Mouse (Mus musculus) liver, embryonic 13.5 days (tissue): Measurements from ENCODE around the gene Lman1l. TPM values are rescaled to one million over a fixed set of nuclear protein-coding genes. Genes with fewer than 3 reads are reported as not detected.
A peak's percentile ranks its signal among the peaks of the same experiment; 100 is the strongest.

Experiments
- ATAC-seq: fragments of 200-750 bp; cut with Nextera tagmentation; 2 replicates; pipeline ENCODE4 v1.8.0; 2017; ENCODE audit warnings: low read depth, mild to moderate bottlenecking, moderate number of reproducible peaks, moderate library complexity
- DNase-seq: peaks from one replicate; pipeline ENCODE4 v3.0.0; 2022
- H3K27ac ChIP-seq: fragments of 300-500 bp; sonication (generic); 2 replicates; pipeline ENCODE4 v1.5.1; 2015; ENCODE audit warnings: moderate library complexity, mild to moderate bottlenecking, inconsistent platforms
- H3K27me3 ChIP-seq: fragments of 300-500 bp; sonication (generic); 2 replicates; pipeline ENCODE4 v1.6.1; 2015; ENCODE audit warnings: mild to moderate bottlenecking, inconsistent platforms
- H3K36me3 ChIP-seq: fragments of 300-500 bp; sonication (generic); 2 replicates; pipeline ENCODE4 v1.6.1; 2015; ENCODE audit warnings: mild to moderate bottlenecking, inconsistent platforms
- H3K4me1 ChIP-seq: fragments of 300-500 bp; sonication (generic); replicated peaks from 2 replicates; pipeline ENCODE4 v1.6.1; 2015; ENCODE audit warnings: inconsistent platforms
- H3K4me2 ChIP-seq: fragments of 300-500 bp; sonication (generic); 2 replicates; pipeline ENCODE4 v1.6.1; 2015; ENCODE audit warnings: inconsistent platforms, mild to moderate bottlenecking, moderate library complexity
- H3K4me3 ChIP-seq: fragments of 300-500 bp; sonication (generic); replicated peaks from 2 replicates; pipeline ENCODE4 v1.5.1; 2015; ENCODE audit warnings: mild to moderate bottlenecking, inconsistent platforms
- H3K9ac ChIP-seq: fragments of 300-500 bp; sonication (generic); 2 replicates; pipeline ENCODE4 v1.6.1; 2015; ENCODE audit warnings: mild to moderate bottlenecking, inconsistent platforms
- H3K9me3 ChIP-seq: fragments of 300-500 bp; sonication (generic); replicated peaks from 2 replicates; pipeline ENCODE4 v1.6.1; 2016; ENCODE audit warnings: inconsistent platforms
- WGBS: fragments of 180-500 bp; shearing (Covaris S2); methylation state at CpG from one replicate; pipeline ENCODE4 v1.1.7; 2015; ENCODE audit not compliant: insufficient replicate concordance; 5-methylcytosine and 5-hydroxymethylcytosine counted together
- polyA plus RNA-seq: library from polyadenylated mRNA; unstranded; fragments of >200 nt; fragmentation: Nextera tagmentation; extraction: Ambion mirVana; gene quantifications from 2 replicates; pipeline ENCODE4 v1.2.1, GENCODE M21; 2015

Lman1l gene
- polyA plus RNA-seq, result 0.06 TPM in 1 of 2 replicates, not detected in the other

DNA sequence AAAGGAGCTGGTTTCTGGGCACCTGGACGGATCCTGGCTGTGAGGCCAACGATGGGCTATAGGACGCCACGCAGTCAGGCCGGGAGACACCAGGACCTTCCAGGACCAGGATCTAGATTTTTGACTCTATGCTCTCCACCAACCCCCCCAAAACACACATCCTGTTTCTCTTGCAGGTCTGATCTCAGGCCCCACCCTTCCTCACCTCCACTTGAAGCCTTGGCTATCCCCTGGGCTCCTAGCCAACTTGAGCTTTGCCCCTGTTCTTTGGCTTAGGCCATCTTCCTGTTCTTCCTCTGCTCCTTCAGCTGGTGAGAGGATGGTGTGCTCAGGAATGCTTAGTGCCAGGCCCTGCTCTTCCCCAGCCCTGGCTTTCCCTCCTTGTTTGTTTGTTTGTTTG is at the start of gene Lman1l:
Lman1l (minus strand) TSS at position 101 of the 400 bp plus-strand sequence.
- no peak within 1 kb of the TSS for H3K4me2 ChIP-seq
- H3K9me3 ChIP-seq, result no peaks in the 10 kb centered on the region
- 92% methylated on average over 5 of the region's 5 CpGs for WGBS
- no peak for DNase-seq
- ATAC-seq, result no peak
- H3K27me3 ChIP-seq, result no peaks in the 10 kb centered on the region
- peaks cover 9% of the 10 kb centered on the region for H3K36me3 ChIP-seq
- no peak within 1 kb of the TSS for H3K9ac ChIP-seq
- H3K4me1 ChIP-seq, result peaks cover 21% of the 10 kb centered on the region
- H3K4me3 ChIP-seq, result no peak within 1 kb of the TSS
- H3K27ac ChIP-seq, result no peak within 1 kb of the TSS

DNA sequence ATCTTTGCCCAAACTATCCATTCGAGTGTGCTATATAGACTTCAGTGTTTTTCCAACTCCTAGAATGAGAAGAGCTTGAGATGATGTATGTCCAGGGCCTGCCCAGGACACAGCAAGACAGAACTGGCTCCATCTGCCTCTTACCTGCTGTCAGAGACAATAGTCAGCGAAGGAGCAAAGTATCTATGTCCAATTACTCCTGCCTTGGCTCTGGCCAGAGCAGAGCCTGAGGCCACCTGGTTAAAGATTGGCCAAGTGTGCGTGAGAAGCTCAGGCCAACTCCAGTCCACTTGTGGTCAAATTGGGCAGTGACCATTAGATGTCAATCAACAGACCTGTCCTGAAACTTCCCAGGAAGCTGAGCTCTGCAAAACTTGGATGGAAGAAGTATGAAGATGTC is 49.0 kb upstream of the Lman1l start:
- H3K4me2 ChIP-seq, result no peak overlapping the region
- no peaks in the 10 kb centered on the region for H3K36me3 ChIP-seq
- DNase-seq, result no peak
- H3K9ac ChIP-seq, result no peak overlapping the region
- peak; percentile 34; the same call in 1 of the 2 replicates for ATAC-seq
- no peaks in the 10 kb centered on the region for H3K27me3 ChIP-seq
- H3K4me1 ChIP-seq, result peaks cover 15% of the 10 kb centered on the region
- 52% methylated on average over 3 of the region's 3 CpGs for WGBS
- H3K27ac ChIP-seq, result no peak overlapping the region
- no peak overlapping the region for H3K4me3 ChIP-seq
- no peaks in the 10 kb centered on the region for H3K9me3 ChIP-seq

DNA sequence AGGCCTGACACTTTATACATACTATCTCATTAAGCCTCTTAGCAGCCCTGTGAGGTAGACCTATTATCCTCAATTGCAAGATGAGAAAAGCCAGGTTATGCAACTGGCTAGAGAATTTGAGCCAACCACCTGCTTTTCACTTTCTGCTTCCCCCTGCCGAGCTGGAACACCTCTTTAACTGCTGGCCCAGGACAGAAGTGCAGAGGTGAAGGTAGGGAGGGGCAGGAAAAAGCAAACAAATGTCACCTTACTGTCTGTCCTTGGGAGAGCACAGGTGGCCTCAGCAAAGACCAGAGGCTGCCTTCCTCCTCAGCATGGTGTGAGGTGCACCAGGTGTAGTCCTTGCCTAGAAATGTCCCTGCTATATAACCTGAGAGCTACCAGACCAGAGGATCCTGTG is 47.7 kb upstream of the Lman1l start:
- Histone ChIP-seq H3K4me2 (no peak overlapping the region), H3K4me3 (no peak overlapping the region), H3K9me3 (no peaks in the 10 kb centered on the region), H3K27ac (no peak overlapping the region), H3K4me1 (peaks cover 15% of the 10 kb centered on the region), H3K36me3 (no peaks in the 10 kb centered on the region), H3K9ac (no peak overlapping the region), H3K27me3 (no peaks in the 10 kb centered on the region)
- 33% methylated on average over 1 of the region's 1 CpGs for WGBS
- DNase-seq (no peak), ATAC-seq (no peak)

DNA sequence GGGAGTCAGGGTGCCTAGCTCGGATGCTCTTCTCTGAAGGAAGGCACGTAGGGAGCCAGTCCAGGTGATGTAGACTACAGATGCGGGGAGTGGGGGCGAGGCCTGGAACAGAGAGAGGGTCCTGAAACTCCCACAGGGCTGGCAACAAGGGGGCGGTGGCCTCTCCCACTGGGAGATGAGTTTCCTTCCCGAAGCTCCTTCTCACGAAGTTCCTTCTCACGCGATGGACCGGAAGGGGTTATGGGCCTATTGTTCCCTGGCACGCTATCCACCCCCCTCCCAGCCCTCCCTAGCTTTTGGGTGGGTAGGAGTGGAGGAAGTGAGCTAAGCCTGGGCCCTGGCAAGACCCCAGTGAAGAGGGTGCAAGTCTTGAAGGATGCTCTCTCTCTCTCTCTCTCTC is 47.2 kb upstream of the Lman1l start:
- no peak overlapping the region for H3K4me2 ChIP-seq
- H3K27ac ChIP-seq, result no peak overlapping the region
- H3K4me3 ChIP-seq, result no peak overlapping the region
- DNase-seq, result no peak
- no peaks in the 10 kb centered on the region for H3K9me3 ChIP-seq
- no peaks in the 10 kb centered on the region for H3K27me3 ChIP-seq
- ATAC-seq, result no peak
- peaks cover 15% of the 10 kb centered on the region for H3K4me1 ChIP-seq
- H3K9ac ChIP-seq, result no peak overlapping the region
- WGBS, result 51% methylated on average over 11 of the region's 11 CpGs
- no peaks in the 10 kb centered on the region for H3K36me3 ChIP-seq

DNA sequence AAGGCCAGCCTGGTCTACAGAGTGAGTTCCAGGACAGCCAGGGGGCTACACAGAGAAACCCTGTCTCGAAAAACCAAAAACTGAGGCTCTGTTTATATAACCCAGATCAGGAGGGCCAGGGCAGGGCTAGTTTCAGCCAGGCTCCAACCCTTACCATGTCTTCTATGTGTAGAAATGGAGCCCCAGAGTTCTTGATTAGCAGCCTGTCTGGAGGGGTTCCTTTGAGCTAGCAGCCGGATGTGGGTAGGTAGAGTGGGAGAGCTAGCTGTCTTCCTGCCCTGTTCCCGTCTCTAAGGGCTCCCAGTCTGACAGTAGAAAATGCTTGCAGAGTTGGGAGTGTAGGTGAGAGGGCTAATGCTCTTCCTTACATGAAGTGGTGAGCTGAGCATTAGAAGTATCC is 46.6 kb upstream of the Lman1l start:
- DNase-seq (no peak), ATAC-seq (no peak)
- H3K4me2 ChIP-seq, result no peak overlapping the region
- WGBS, result 41% methylated on average over 3 of the region's 3 CpGs
- no peak overlapping the region for H3K9ac ChIP-seq
- H3K9me3 ChIP-seq, result no peaks in the 10 kb centered on the region
- no peak overlapping the region for H3K4me3 ChIP-seq
- no peak overlapping the region for H3K27ac ChIP-seq
- H3K4me1 ChIP-seq, result peaks cover 15% of the 10 kb centered on the region
- no peaks in the 10 kb centered on the region for H3K27me3 ChIP-seq
- no peaks in the 10 kb centered on the region for H3K36me3 ChIP-seq

DNA sequence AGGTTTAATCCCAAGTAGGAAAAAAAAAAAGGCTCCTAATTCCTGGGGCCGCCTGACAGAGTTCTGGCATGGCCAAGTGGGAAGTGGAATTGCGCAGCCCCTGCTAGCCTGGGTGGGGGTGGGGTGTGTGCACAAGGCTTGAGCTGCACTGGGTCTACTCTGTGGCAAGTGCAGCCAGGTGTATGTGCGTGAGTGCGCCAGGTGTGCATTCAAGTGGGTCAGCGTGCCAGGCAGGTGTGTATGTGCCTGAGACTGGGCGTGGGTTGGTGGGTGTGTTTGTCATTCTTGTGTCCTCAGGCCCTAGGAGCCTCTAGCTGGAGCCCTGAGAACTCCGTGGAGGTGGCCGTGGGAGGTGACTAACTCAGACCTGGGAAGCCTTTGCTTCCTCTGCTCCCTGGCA is 46.0 kb upstream of the Lman1l start:
- Histone ChIP-seq H3K27me3 (no peaks in the 10 kb centered on the region), H3K27ac (no peak overlapping the region), H3K4me3 (no peak overlapping the region), H3K4me1 (peaks cover 16% of the 10 kb centered on the region), H3K4me2 (no peak overlapping the region), H3K9ac (no peak overlapping the region), H3K36me3 (no peaks in the 10 kb centered on the region), H3K9me3 (no peaks in the 10 kb centered on the region)
- no peak for ATAC-seq
- no peak for DNase-seq
- 76% methylated on average over 8 of the region's 8 CpGs for WGBS

DNA sequence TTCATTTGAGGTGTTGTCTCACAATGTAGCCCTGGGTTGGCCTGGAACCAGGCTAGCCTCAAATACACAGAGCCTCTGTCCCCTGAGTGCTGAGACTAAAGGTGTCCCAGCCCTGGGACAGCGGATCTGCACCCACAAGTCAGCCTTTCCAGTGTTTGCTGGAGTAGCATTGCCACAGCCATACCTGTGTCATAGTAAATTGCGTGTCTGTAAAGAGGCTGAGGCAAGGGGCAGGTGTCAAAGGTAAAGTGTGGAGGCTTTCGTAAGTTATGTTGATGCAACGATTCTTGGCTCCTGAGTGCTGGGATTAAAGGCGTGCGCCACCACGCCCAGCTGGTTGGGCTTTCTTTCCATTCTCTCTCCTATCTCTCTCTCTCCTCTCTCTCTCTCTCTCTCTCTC is 44.0 kb upstream of the Lman1l start:
- H3K27ac ChIP-seq, result no peak overlapping the region
- H3K4me3 ChIP-seq, result no peak overlapping the region
- ATAC-seq (no peak), DNase-seq (no peak)
- H3K27me3 ChIP-seq, result no peaks in the 10 kb centered on the region
- H3K9ac ChIP-seq, result no peak overlapping the region
- H3K9me3 ChIP-seq, result no peaks in the 10 kb centered on the region
- no peaks in the 10 kb centered on the region for H3K36me3 ChIP-seq
- no peak overlapping the region for H3K4me2 ChIP-seq
- peaks cover 33% of the 10 kb centered on the region for H3K4me1 ChIP-seq
- 68% methylated on average over 7 of the region's 7 CpGs for WGBS

DNA sequence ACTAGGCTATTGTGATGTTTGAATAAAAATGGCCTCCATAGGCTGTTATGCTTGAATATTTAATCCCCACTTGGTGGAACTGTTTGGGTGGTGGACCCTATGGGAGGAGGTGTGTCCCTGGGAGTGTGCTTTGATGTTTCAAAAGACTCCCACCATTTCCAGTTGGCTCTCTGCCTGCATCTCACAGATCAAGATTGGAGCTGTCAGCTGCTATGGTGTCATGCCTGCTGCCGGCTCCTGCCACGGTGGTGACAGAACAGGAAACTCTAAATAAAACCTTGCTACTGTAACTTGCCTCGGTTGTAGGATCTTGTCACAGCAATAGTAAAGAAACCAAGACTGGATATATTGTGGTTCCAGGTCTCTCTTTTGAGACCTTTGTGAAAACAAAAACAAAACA is 41.0 kb upstream of the Lman1l start:
- DNase-seq (no peak), ATAC-seq (no peak)
- 32% methylated on average over 3 of the region's 3 CpGs for WGBS
- Histone ChIP-seq H3K4me2 (no peak overlapping the region), H3K27me3 (no peaks in the 10 kb centered on the region), H3K4me3 (no peak overlapping the region), H3K4me1 (peaks cover 24% of the 10 kb centered on the region), H3K27ac (0 out of 2 replicates have a peak overlapping the region, but pooled peaks have one; percentile 72), H3K9me3 (no peaks in the 10 kb centered on the region), H3K9ac (no peak overlapping the region), H3K36me3 (no peaks in the 10 kb centered on the region)

DNA sequence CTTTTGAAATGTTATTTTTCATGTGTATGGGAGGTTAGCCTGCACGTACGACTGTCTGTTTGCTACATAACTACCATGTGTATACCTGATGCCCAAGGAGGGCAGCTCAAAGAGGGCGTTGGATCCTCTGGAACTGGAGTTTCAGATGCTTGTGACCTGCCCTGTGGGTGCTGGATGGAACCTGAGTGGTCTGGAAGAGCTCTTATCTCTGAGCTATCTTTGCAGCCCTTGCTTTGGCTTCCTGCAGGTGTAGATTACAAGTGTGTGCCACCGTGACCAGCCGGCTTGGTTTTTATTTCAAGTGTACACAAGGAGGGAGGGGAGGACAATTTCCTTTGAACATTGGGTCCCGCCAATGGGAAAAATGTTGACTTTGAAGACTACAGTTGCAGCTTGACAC is 39.9 kb upstream of the Lman1l start:
- DNase-seq, result peak; percentile 65
- peak overlapping the region; percentile 45 for H3K4me2 ChIP-seq
- no peaks in the 10 kb centered on the region for H3K27me3 ChIP-seq

DNA sequence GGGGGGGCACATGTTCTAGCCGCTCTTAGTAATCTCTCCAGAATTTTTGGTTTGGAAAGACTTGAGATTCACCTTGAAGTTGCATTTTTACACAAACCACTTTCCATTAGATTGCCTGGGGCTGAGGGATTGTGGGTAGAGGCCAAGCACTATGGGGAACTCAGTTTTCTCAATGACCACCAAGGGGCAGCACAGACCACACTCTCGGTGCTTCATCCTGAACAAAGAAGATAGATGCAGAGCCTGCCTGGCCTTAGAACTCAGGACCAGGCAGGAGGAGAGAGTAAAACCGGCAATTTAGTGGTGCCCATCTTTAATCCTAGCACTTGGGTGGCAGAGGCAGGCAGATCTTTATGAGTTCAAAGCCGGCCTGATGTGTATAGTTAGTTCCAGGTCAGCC is 39.2 kb upstream of the Lman1l start:
- no peaks in the 10 kb centered on the region for H3K27me3 ChIP-seq
- no peaks in the 10 kb centered on the region for H3K36me3 ChIP-seq
- H3K4me2 ChIP-seq, result 0 out of 2 replicates have a peak overlapping the region, but pooled peaks have one; percentile 45
- WGBS, result 10% methylated on average over 4 of the region's 4 CpGs
- peak overlapping the region; percentile 72 for H3K27ac ChIP-seq
- H3K9ac ChIP-seq, result no peak overlapping the region
- H3K4me1 ChIP-seq, result peaks cover 30% of the 10 kb centered on the region
- ATAC-seq, result peak; percentile 60
- DNase-seq, result peak; percentile 69
- no peaks in the 10 kb centered on the region for H3K9me3 ChIP-seq
- no peak overlapping the region for H3K4me3 ChIP-seq

More for the DNA sequence above, 39.9 kb upstream of the Lman1l start:
- Histone ChIP-seq H3K27ac (peak overlapping the region; percentile 72), H3K9ac (peak overlapping the region; percentile 34), H3K4me1 (peaks cover 29% of the 10 kb centered on the region), H3K36me3 (no peaks in the 10 kb centered on the region), H3K9me3 (no peaks in the 10 kb centered on the region), H3K4me3 (no peak overlapping the region)
- WGBS, result 35% methylated on average over 6 of the region's 6 CpGs
- ATAC-seq, result peak; percentile 78

DNA sequence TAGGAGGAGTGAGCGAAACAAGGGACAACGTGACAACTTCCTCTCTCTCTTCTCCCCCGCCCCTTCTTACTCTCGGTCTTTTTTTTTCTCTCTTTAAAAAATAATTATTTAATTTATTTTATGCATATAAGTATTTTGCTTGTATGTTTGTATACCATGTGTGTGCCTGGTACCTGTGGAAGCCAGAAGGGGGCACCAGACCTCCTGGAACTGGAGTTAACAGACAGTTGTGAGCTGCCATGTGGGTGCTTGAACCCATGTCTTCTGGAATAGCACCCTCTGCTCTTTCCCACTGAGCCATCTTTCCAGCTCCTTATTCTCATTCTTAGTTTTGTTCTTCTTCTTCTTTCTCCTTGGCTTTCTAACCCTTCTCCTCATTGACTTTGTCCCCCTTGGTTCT is 38.4 kb upstream of the Lman1l start:
- no peak for ATAC-seq
- WGBS, result 70% methylated on average over 4 of the region's 4 CpGs

DNA sequence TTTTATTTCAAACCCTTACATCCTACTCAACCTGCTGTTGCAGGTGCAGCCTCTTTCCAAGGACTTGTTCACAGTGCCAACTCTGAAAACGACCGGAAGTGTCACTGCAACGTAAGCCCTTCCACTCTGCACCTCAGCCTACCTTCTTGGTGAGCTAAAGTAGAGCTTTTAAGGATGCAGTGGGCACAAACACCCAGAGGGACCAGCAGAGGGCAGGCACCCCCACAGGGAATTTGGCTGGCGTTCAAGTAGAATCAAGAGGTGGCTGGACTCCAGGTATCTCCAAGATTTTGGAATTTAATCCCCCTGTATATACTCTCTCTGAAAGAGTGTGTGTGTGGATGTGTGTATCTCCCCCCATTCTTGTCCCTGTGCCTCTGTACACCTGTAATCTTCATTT is 37.3 kb upstream of the Lman1l start:
- Histone ChIP-seq H3K27me3 (no peaks in the 10 kb centered on the region), H3K9ac (no peak overlapping the region), H3K4me3 (no peak overlapping the region), H3K27ac (no peak overlapping the region), H3K36me3 (no peaks in the 10 kb centered on the region), H3K4me2 (no peak overlapping the region), H3K9me3 (no peaks in the 10 kb centered on the region), H3K4me1 (peaks cover 31% of the 10 kb centered on the region)
- ATAC-seq (no peak), DNase-seq (no peak)
- WGBS, result 53% methylated on average over 4 of the region's 4 CpGs

More for the DNA sequence above, 38.4 kb upstream of the Lman1l start:
- no peak for DNase-seq
- H3K9ac ChIP-seq, result no peak overlapping the region
- peaks cover 30% of the 10 kb centered on the region for H3K4me1 ChIP-seq
- H3K36me3 ChIP-seq, result no peaks in the 10 kb centered on the region
- no peaks in the 10 kb centered on the region for H3K27me3 ChIP-seq
- H3K4me2 ChIP-seq, result no peak overlapping the region
- H3K27ac ChIP-seq, result no peak overlapping the region
- no peaks in the 10 kb centered on the region for H3K9me3 ChIP-seq
- no peak overlapping the region for H3K4me3 ChIP-seq
